Mouse (Mus musculus) hindbrain, postnatal 0 days (tissue): ENCODE measurements at regions not wholly inside any gene's neighbourhood (a gene's known extent, or its start where the extent isn't known, plus 50 kb on each side); places are given as distances from the start of the nearest gene placed in this dataset.

Experiments used
- ATAC-seq: fragments of 200-750 bp; cut with Nextera tagmentation; 2 replicates; pipeline ENCODE4 v1.8.0; 2017; ENCODE audit warnings: mild to moderate bottlenecking, moderate TSS enrichment, moderate library complexity
- DNase-seq: peaks from one replicate; pipeline ENCODE4 v3.0.0-alpha.2; 2015; ENCODE audit warnings: low spot score
- H3K27ac ChIP-seq: fragments of 300-500 bp; sonication (generic); 2 replicates; pipeline ENCODE4 v1.5.1; 2014; ENCODE audit warnings: mild to moderate bottlenecking
- H3K27me3 ChIP-seq: fragments of 300-500 bp; sonication (generic); 2 replicates; pipeline ENCODE4 v1.6.1; 2014; ENCODE audit warnings: low read length, mixed read lengths; ENCODE audit not compliant: insufficient read depth
- H3K36me3 ChIP-seq: fragments of 300-500 bp; sonication (generic); 2 replicates; pipeline ENCODE4 v1.6.1; 2014; ENCODE audit warnings: low read length, mixed read lengths; ENCODE audit not compliant: insufficient read depth
- H3K4me1 ChIP-seq: fragments of 300-500 bp; sonication (generic); 2 replicates; pipeline ENCODE4 v1.6.1; 2014; ENCODE audit warnings: antibody characterized with exemption, low read length, mixed read lengths; ENCODE audit not compliant: insufficient read depth
- H3K4me2 ChIP-seq: fragments of 300-500 bp; sonication (generic); 2 replicates; pipeline ENCODE4 v1.6.1; 2014; ENCODE audit warnings: low read depth, mild to moderate bottlenecking, low read length, moderate library complexity, mixed read lengths
- H3K4me3 ChIP-seq: fragments of 300-500 bp; sonication (generic); 2 replicates; pipeline ENCODE4 v1.5.1; 2014; ENCODE audit warnings: low read length
- H3K9ac ChIP-seq: fragments of 300-500 bp; sonication (generic); replicated peaks from 2 replicates; pipeline ENCODE4 v1.6.1; 2014; ENCODE audit warnings: mild to moderate bottlenecking, low read length, moderate library complexity, mixed read lengths
- H3K9me3 ChIP-seq: fragments of 300-500 bp; sonication (generic); 2 replicates; pipeline ENCODE4 v1.6.1; 2016; ENCODE audit warnings: low read length, mixed read lengths
- CTCF ChIP-seq: IDR thresholded peaks from 2 replicates; pipeline ENCODE4 v1.5.1; 2016; ENCODE audit warnings: antibody characterized with exemption, control low read depth, low read depth
- WGBS: fragments of 180-500 bp; shearing (Covaris S2); extraction: QIAGEN DNeasy Blood & Tissue Kit; methylation state at CpG from one replicate; pipeline ENCODE4 v1.1.7; 2014; 5-methylcytosine and 5-hydroxymethylcytosine counted together

- Histone ChIP-seq H3K4me3 (no peak overlapping the region), H3K9me3 (no peaks in the 10 kb centered on the region), H3K9ac (no peak overlapping the region), H3K36me3 (no peaks in the 10 kb centered on the region), H3K27ac (no peak overlapping the region), H3K27me3 (no peaks in the 10 kb centered on the region), H3K4me1 (no peaks in the 10 kb centered on the region), H3K4me2 (no peak overlapping the region)
- ATAC-seq, result no peak
- DNase-seq, result no peak
- TF ChIP-seq CTCF, result no peak
- WGBS, result 89% methylated on average over 1 of the region's 1 CpGs
These were observed 252.2 kb downstream of the Gm7361 start for GRCm38 (mm10) chr5:26509525-26510168.

- no peak for DNase-seq
- TF ChIP-seq CTCF, result no peak
- H3K27ac ChIP-seq, result no peak overlapping the region
- ATAC-seq, result no peak
- H3K36me3 ChIP-seq, result no peaks in the 10 kb centered on the region
- no peak overlapping the region for H3K9ac ChIP-seq
- H3K4me1 ChIP-seq, result no peaks in the 10 kb centered on the region
- H3K27me3 ChIP-seq, result no peaks in the 10 kb centered on the region
- no peak overlapping the region for H3K4me3 ChIP-seq
- no peaks in the 10 kb centered on the region for H3K9me3 ChIP-seq
- 32% methylated on average over 5 of the region's 5 CpGs for WGBS
- no peak overlapping the region for H3K4me2 ChIP-seq
These were observed 255.8 kb downstream of the Gm7361 start for GRCm38 (mm10) chr5:26513039-26513955.

GRCm38 (mm10) chr5:26535556-26535955 lies 278.1 kb downstream of the Gm7361 start:
- TF ChIP-seq CTCF, result no peak
- Histone ChIP-seq H3K4me1 (no peaks in the 10 kb centered on the region), H3K36me3 (no peaks in the 10 kb centered on the region), H3K27me3 (no peaks in the 10 kb centered on the region), H3K4me2 (no peak overlapping the region), H3K4me3 (no peak overlapping the region), H3K9ac (no peak overlapping the region), H3K27ac (no peak overlapping the region), H3K9me3 (no peaks in the 10 kb centered on the region)
- 38% methylated on average over 6 of the region's 6 CpGs for WGBS
- ATAC-seq (no peak), DNase-seq (no peak)

GRCm38 (mm10) chr5:26563291-26563690 lies 253.7 kb upstream of the Dpp6 start:
- WGBS, result 56% methylated on average over 1 of the region's 1 CpGs
- no peak overlapping the region for H3K4me3 ChIP-seq
- no peak overlapping the region for H3K4me2 ChIP-seq
- no peak overlapping the region for H3K27ac ChIP-seq
- H3K9me3 ChIP-seq, result no peaks in the 10 kb centered on the region
- H3K36me3 ChIP-seq, result no peaks in the 10 kb centered on the region
- no peak overlapping the region for H3K9ac ChIP-seq
- H3K4me1 ChIP-seq, result no peaks in the 10 kb centered on the region
- ATAC-seq (no peak), DNase-seq (no peak)
- H3K27me3 ChIP-seq, result no peaks in the 10 kb centered on the region
- no peak for TF ChIP-seq CTCF

- no peaks in the 10 kb centered on the region for H3K27me3 ChIP-seq
- no peaks in the 10 kb centered on the region for H3K9me3 ChIP-seq
- no peak for ATAC-seq
- 74% methylated on average over 1 of the region's 1 CpGs for WGBS
- DNase-seq, result no peak
- no peak overlapping the region for H3K4me3 ChIP-seq
- no peak overlapping the region for H3K4me2 ChIP-seq
- no peak overlapping the region for H3K27ac ChIP-seq
- no peaks in the 10 kb centered on the region for H3K36me3 ChIP-seq
- no peak for TF ChIP-seq CTCF
- H3K4me1 ChIP-seq, result no peaks in the 10 kb centered on the region
- no peak overlapping the region for H3K9ac ChIP-seq
These were observed 252.9 kb upstream of the Dpp6 start for GRCm38 (mm10) chr5:26564056-26564455.

GRCm38 (mm10) chr5:26572691-26573191 lies 244.3 kb upstream of the Dpp6 start:
- ATAC-seq (no peak), DNase-seq (peak; percentile 3)
- no peak overlapping the region for H3K27ac ChIP-seq
- H3K4me3 ChIP-seq, result no peak overlapping the region
- H3K36me3 ChIP-seq, result no peaks in the 10 kb centered on the region
- no peaks in the 10 kb centered on the region for H3K27me3 ChIP-seq
- TF ChIP-seq CTCF, result no peak
- H3K9ac ChIP-seq, result no peak overlapping the region
- WGBS, result 68% methylated on average over 3 of the region's 3 CpGs
- H3K4me1 ChIP-seq, result no peaks in the 10 kb centered on the region
- no peak overlapping the region for H3K4me2 ChIP-seq
- no peaks in the 10 kb centered on the region for H3K9me3 ChIP-seq

GRCm38 (mm10) chr5:26573446-26573845 lies 243.6 kb upstream of the Dpp6 start:
- TF ChIP-seq CTCF, result no peak
- no peak overlapping the region for H3K9ac ChIP-seq
- no peaks in the 10 kb centered on the region for H3K27me3 ChIP-seq
- H3K4me2 ChIP-seq, result no peak overlapping the region
- DNase-seq (no peak), ATAC-seq (no peak)
- H3K4me1 ChIP-seq, result no peaks in the 10 kb centered on the region
- 62% methylated on average over 3 of the region's 3 CpGs for WGBS
- no peak overlapping the region for H3K27ac ChIP-seq
- H3K4me3 ChIP-seq, result no peak overlapping the region
- no peaks in the 10 kb centered on the region for H3K9me3 ChIP-seq
- no peaks in the 10 kb centered on the region for H3K36me3 ChIP-seq
